Mouse (Mus musculus): ENCODE data around the gene Dapl1.

Dapl1 gene

GRCm38 (mm10) chr2:59533971-59534748 is 49.7 kb downstream of the Dapl1 start:
- no peak for DNase-seq (ENCODE audit: low read depth, low spot score)

DNA sequence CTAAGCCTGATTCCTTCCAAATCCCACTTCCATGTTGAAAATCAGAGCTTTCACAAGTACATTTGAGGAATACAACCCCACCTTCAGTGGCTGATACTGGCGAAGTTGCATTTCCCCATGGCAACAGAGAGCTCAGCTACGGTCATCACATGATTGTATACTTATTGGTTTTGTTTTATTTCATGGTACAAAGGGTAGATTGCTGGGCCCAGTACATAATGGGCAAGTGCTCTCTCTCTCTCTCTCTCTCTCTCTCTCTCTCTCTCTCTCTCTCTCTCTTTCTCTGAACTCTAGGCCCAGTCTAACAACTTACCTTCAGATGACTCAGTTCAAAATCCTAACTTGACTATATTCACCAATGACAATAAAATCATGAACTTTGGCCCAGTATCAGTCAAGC is 52.5 kb downstream of the Dapl1 start:
- no peak for DNase-seq (ENCODE audit: low read depth, low spot score)

DNA sequence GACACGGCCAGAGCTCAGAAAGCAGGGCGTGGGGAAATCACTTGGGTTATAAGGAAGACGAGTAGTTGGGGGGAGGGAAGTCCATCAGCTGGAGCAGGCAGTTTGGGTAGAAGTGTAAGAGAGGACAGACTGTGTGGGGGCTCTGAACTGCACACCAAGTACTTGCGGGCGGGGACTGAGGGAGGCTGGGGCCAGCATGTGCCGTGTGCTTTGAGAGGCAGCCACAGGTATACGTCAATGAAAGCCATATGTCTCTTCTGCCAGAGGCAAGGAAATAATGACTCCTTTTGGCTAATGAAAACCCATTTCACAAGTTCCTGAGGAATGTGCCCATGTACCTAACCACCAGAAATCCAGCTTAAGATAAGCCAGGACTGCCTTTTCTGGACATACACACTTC is 53.6 kb downstream of the Dapl1 start:
- DNase-seq (ENCODE audit: low read depth, low spot score): no peak

DNA sequence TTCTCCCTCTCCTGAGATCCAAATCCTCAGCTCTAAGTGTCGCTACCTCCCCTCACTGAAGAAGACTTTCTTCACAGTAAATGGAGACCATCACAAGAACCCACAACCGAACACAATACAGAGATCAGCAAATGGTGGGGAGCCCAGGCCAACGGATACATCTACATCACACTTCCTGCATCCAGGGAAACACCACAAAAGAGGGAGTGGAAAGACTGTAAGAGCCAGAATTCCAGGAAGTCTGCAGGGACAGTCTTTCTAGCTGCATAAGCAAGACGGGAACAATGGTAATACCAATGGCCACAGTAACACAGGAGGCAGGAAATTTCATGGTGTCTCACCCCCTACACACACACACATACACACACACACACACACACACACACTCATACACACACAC is 55.3 kb downstream of the Dapl1 start:
- DNase-seq (ENCODE audit: low read depth, low spot score): no peak

DNA sequence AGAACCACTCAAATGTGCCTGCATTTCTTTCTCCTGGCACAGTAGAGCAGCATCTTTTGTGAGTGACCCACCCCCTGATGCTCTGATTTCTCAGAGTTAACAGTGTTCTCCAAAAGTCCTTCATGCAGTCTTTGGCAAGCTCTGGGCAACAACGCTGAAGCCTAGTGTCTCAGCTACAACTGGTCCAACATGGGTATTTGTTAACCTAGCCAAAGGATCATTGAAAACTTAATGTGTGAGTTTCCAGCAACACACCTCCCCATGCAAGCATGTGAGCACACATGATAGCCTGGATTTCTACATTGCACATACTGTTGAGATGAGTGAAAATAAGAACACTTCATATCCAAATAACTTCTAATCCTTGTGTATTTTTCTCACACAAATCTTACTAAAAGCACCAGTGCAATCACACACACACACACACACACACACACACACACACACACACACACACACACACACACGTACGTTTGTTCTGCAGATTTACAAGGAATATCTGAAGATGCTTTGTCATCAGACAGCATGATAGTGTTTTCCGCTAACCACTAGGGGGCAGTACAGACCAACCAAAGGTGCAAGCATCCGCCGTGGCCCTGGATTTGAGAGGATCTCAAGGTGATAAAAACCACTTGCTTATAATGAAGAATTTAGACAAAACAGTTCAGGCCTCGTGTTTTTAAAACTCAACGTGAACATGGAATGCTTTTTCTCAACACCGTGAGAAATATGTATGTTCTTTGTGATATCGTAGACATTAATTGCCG is 56.9 kb downstream of the Dapl1 start:
- peak; percentile 83 for DNase-seq (ENCODE audit: low read depth, low spot score)

GRCm38 (mm10) chr2:59543543-59544065 is 59.2 kb downstream of the Dapl1 start:
- DNase-seq (ENCODE audit: low read depth, low spot score): no peak

- DNase-seq (ENCODE audit: low read depth, low spot score): no peak
Observed at GRCm38 (mm10) chr2:59544237-59544909, 59.9 kb downstream of the Dapl1 start.

GRCm38 (mm10) chr2:59545001-59545400 is 60.5 kb downstream of the Dapl1 start:
- DNase-seq (ENCODE audit: low read depth, low spot score): no peak

- no peak for DNase-seq (ENCODE audit: low read depth, low spot score)
Observed at GRCm38 (mm10) chr2:59547369-59548099, 63.1 kb downstream of the Dapl1 start.

DNA sequence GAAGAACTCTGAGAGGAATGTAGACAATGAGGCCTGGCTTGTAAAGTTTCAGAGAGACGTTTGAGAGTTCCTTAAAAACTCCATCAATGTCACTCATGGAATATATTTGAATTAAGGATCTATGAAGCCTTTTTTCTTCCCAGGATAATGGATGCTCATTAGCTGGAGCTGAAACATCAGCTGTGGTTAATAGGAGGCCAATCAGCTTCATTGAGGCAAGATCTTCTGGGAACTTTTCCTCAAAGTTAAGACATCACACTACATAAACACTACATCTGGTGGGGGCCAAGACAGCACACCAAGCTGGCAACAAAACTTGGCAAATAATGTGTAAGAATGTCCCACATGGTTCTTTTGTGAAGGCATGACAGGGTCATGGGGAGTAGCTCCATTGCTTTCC is 68.3 kb downstream of the Dapl1 start:
- DNase-seq (ENCODE audit: low read depth, low spot score): no peak

DNA sequence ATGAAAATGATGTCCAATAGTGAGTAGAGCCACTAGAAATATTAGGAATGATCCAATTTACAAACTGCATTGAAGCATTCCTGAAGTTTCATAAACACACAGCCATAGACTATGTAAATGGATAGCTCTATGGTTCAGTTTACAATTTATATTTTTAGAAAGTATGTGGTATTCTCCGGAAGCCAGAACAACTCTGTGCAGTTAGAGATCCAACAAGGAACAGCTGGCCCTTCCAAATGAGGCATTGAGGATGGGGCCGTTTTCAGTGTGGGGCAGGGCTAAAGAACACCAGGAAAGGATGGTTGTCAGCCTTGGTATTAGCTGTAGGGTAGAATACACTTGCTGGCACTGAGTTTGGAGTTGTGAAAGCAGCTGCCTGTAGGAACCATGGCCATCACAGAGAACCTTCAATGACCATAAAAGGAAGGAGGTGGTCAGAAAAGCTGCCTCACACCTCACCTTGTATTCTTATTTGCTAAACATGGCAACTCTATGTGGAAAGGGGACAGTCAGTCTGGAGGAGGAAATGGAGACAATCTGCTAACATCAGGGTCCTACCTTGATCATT is 70.0 kb downstream of the Dapl1 start:
- no peak for DNase-seq (ENCODE audit: low read depth, low spot score)

All from ES-CJ7 (cell line).